ENCODE assay signal across 25 mouse cellular contexts in genomic region chr7:115300241-115300640, GRCm38 (mm10).
DNase-seq lines count a peak whose midpoint lies in the region; ATAC-seq lines count a peak whose summit lies in the region.
"Had no signal": no experiment of that assay in that cellular context is flagged by ENCODE, and none has a peak within 500 bp of the region (broad histone marks: within the 10 kb centered on the region; RNA-seq: fewer than 3 reads in every experiment).

No protein-coding gene starts in this region.

- H3K27ac ChIP-seq in forebrain, embryonic 14.5 days (ENCODE audit: low read depth, low read length), result no peak overlapping the region
- H3K27ac ChIP-seq in forebrain, embryonic 15.5 days (replicated peaks), result no peak overlapping the region
- H3K27ac ChIP-seq: embryonic facial prominence, embryonic 12.5 days; forebrain, embryonic 12.5 days; hindbrain, embryonic 10.5 days; intestine, embryonic 15.5 days; left cerebral cortex, adult 2 months; liver, embryonic 13.5 days had no signal

- peak; percentile 15 for DNase-seq in forebrain, embryonic 14.5 days (ENCODE audit: low spot score)
- peak; percentile 83 for DNase-seq in adrenal gland, adult 2 months
- DNase-seq in adrenal gland, postnatal 36 days, result peak; percentile 55 to 71
- DNase-seq in layer of hippocampus, adult 9-10 months (ENCODE audit: low spot score), result peak; percentile 7
- no peak for DNase-seq in ovary, adult 18-20 months (ENCODE audit: low spot score)
- no peak for DNase-seq in cerebellum, adult 11-12 months
- no peak for DNase-seq in kidney, postnatal 4 days
- DNase-seq: cerebellum, adult 2 months; cerebellum, postnatal 25 days; gastrocnemius, postnatal 10 days; heart, postnatal 10 days; kidney, adult 9 months; kidney, postnatal 14 days; liver, embryonic 13.5 days; lung, postnatal 4 days; midbrain, embryonic 14.5 days; retina, postnatal 1 day had no signal

- no peak for ATAC-seq in forebrain, embryonic 14.5 days
- no peak for ATAC-seq in forebrain, embryonic 15.5 days (replicated peaks)
- ATAC-seq: hindbrain, embryonic 16.5 days; intestine, embryonic 15.5 days had no signal

- H3K4me2 ChIP-seq in forebrain, embryonic 14.5 days (ENCODE audit: low read length), result no peak overlapping the region
- no peak overlapping the region for H3K4me2 ChIP-seq in forebrain, embryonic 15.5 days (replicated peaks)
- H3K4me2 ChIP-seq: embryonic facial prominence, embryonic 12.5 days; forebrain, embryonic 12.5 days; heart, embryonic 12.5 days; intestine, embryonic 15.5 days; liver, embryonic 13.5 days had no signal

- H3K36me3 ChIP-seq in forebrain, embryonic 14.5 days (ENCODE audit: control insufficient read depth, insufficient read depth, low read length), result no peaks in the 10 kb centered on the region
- H3K36me3 ChIP-seq in forebrain, embryonic 15.5 days, result no peaks in the 10 kb centered on the region
- H3K36me3 ChIP-seq: embryonic facial prominence, embryonic 12.5 days; forebrain, embryonic 12.5 days; heart, embryonic 12.5 days; hindbrain, embryonic 10.5 days; intestine, embryonic 15.5 days; liver, embryonic 13.5 days had no signal

- no peaks in the 10 kb centered on the region for H3K4me1 ChIP-seq in forebrain, embryonic 14.5 days (ENCODE audit: control insufficient read depth, insufficient read depth, low read length)
- H3K4me1 ChIP-seq in forebrain, embryonic 15.5 days, result 0 out of 2 replicates have a peak, but pooled peaks cover 5% of the 10 kb centered on the region
- H3K4me1 ChIP-seq: forebrain, embryonic 12.5 days; intestine, embryonic 15.5 days; liver, embryonic 13.5 days had no signal

- no peaks in the 10 kb centered on the region for H3K27me3 ChIP-seq in forebrain, embryonic 14.5 days (replicated peaks; ENCODE audit: control insufficient read depth, insufficient read depth, low read length)
- no peaks in the 10 kb centered on the region for H3K27me3 ChIP-seq in forebrain, embryonic 15.5 days
- H3K27me3 ChIP-seq: embryonic facial prominence, embryonic 12.5 days; forebrain, embryonic 12.5 days; heart, embryonic 12.5 days; intestine, embryonic 15.5 days; liver, embryonic 13.5 days had no signal

- H3K9me3 ChIP-seq in forebrain, embryonic 14.5 days (replicated peaks; ENCODE audit: control insufficient read depth, low read length), result no peaks in the 10 kb centered on the region
- no peaks in the 10 kb centered on the region for H3K9me3 ChIP-seq in forebrain, embryonic 15.5 days
- H3K9me3 ChIP-seq: embryonic facial prominence, embryonic 12.5 days; forebrain, embryonic 12.5 days; heart, embryonic 12.5 days; hindbrain, embryonic 10.5 days; intestine, embryonic 15.5 days; liver, embryonic 13.5 days had no signal

- no peak overlapping the region for H3K4me3 ChIP-seq in forebrain, embryonic 14.5 days (ENCODE audit: low read depth, low read length)
- H3K4me3 ChIP-seq in forebrain, embryonic 15.5 days, result no peak overlapping the region
- H3K4me3 ChIP-seq: embryonic facial prominence, embryonic 12.5 days; forebrain, embryonic 12.5 days; heart, embryonic 12.5 days; hindbrain, embryonic 10.5 days; intestine, embryonic 15.5 days; left cerebral cortex, adult 2 months; liver, embryonic 13.5 days had no signal

- no peak overlapping the region for H3K9ac ChIP-seq in forebrain, embryonic 14.5 days (ENCODE audit: low read length)
- no peak overlapping the region for H3K9ac ChIP-seq in forebrain, embryonic 15.5 days (replicated peaks)
- H3K9ac ChIP-seq: embryonic facial prominence, embryonic 12.5 days; forebrain, embryonic 12.5 days; heart, embryonic 12.5 days; intestine, embryonic 15.5 days; liver, embryonic 13.5 days had no signal

- WGBS in forebrain, embryonic 14.5 days, result 86% methylated on average over 8 of the region's 8 CpGs
- 76% methylated on average over 8 of the region's 8 CpGs for WGBS in forebrain, embryonic 15.5 days

Comparison
In these comparisons a context has a peak if more than half of its experiments do, and no peak if none do; other contexts are left out.
1. DNase-seq: peak in forebrain, embryonic 14.5 days (single experiment), adrenal gland, adult 2 months (single experiment), adrenal gland, postnatal 36 days (2 of 2) and layer of hippocampus, adult 9-10 months (single experiment); none in ovary, adult 18-20 months (single experiment), cerebellum, adult 11-12 months (single experiment) and kidney, postnatal 4 days (0 of 2).